Mouse (Mus musculus): ENCODE measurements at regions not wholly inside any gene's neighbourhood (a gene's known extent, or its start where the extent isn't known, plus 50 kb on each side); places are given as distances from the start of the nearest gene placed in this dataset.

DNA sequence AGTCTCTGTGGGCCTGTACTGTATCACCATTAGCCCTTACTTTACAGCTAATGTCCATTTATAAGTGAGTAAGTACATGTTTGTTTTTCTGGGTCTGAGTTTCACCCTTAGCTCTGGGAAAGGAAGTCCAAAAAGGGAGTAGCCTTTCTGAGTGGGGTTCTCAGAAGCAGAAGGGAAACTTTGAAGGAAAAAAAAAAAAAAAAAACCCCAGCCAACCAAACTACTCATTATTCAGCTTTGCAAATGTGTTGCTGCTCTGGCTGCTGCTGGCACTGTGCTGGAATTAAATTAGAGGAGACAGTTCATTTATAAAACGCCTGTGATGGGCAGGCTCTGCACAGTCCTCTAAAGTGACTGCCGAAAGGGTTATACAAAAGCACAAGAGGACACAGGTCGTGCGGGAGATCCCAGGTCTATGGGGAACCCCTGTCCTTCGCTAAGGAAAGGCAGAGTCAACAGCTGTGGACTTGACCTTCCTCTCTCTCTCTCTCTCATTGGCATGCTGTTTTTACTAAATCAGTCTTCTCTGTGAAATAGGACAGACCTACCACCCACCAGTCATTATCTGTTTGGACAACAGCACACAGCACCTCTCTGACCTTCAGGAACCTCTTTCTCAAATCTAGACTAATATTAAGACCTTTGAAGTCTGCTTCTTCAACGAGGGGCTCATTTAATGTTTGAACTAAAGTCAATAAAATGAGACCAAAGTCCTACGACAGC, 165.4 kb downstream of the Cd47 start:
- DNase-seq (ENCODE audit: low read depth, low spot score): no peak

DNA sequence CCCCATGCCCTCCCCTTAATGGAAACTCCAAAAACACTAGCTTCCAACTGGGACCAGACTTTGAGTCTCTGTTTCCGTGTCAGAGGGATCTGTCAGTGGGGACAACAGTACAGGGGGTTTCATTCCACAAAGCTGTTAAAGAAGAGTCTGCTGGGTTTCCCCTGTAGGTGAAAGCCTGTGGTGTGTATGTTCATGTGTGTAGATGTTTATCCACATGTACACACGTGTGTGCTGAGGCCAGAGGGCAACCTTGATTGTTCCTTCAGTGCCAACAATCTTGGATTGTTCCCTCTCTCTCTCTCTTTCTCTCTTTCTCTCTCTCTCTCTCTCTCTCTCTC, 165.9 kb downstream of the Cd47 start:
- no peak for DNase-seq (ENCODE audit: low read depth, low spot score)

DNA sequence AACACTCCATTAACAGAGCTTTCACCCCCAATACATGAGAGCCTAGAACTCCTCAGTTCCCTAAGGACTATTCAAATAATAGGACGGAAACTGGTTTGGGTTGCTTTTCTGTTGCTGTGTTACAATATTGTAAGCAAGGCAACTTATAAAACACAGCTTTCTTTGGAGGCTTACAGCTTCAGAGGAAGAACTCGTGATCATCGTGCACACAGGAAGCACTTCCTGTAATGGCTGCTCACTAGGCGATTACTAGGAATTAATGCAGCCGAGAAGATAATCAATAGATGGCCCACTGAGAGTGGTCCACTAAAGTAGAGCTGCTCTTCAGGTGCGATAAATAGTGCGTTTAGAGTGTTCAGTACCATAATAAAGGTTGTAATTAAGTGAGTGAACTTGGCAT, 166.8 kb downstream of the Cd47 start:
- no peak for DNase-seq (ENCODE audit: low read depth, low spot score)

DNA sequence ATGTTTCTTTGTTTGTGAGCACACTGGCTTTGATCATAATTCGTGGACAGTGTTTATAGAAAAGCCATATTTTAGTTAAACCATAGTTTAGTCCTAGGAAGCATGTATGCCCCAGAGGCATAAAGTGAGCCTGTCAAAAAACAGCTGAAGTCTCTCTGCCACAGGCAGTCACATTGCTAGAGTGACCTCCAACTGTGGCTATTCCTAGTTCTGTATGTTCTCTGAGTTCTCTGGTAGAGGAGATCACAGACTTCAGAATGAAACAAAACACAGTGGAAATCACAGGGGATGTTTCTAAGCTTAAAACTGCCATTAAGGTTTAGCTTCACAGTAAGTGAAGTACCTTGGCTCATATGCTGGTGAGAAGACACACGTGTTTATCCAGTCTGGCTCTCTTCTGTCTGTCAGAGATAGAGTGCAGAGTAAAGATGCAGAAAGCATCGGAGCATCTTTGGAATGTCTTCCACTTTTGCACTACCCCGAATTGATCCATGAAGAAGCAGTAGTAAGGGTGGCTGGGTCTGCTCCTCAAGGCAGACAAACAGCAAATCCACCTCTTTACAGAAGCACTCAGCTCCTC, 168.0 kb downstream of the Cd47 start:
- DNase-seq (ENCODE audit: low read depth, low spot score): no peak

DNA sequence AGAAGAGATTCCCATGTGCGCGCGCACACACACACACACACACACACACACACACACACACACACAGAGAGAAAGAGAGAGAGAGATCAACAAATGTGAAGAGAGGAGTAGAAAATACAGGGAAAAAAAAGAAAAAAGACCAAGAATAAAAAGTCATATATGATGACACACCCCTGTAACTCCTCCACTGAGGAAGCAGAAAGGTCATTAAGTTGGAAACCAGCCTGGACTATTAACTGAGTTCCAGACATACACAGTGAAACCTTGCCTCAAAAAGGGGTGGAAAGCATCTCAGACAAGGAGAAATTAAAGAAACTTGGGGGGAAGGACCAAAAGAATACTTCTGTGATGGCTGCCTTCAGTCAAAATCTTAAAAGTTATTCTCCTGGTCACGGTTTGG, 168.7 kb downstream of the Cd47 start:
- DNase-seq (ENCODE audit: low read depth, low spot score): no peak

DNA sequence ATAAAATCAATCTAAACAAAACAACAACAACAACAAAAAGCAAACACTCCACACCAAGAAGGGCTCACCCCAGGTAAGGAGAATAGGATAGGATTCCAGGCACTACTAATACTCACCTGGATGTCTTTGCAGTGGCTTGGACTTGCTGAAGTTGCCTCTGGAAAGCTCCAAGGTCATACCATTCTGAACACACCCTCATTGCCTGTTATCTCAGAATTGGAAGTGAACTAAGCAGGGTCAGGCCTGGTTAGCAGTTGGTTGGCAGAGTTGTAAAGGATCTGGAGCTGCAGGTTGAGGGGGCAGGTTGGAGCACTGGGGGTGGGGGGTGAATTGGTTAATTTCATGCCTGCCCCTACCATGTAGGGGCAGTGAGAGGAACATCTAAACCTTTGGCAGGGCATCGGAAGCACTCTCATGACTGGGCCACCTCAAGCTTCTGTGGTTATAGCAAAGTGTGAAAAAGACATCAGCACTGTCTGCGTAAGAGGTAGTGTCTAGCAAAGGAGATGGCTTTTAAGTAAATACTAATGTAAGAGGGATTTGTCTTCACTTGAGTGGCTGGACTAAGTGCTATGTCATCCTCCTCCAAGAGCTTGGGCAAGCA, 169.5 kb downstream of the Cd47 start:
- no peak for DNase-seq (ENCODE audit: low read depth, low spot score)

DNA sequence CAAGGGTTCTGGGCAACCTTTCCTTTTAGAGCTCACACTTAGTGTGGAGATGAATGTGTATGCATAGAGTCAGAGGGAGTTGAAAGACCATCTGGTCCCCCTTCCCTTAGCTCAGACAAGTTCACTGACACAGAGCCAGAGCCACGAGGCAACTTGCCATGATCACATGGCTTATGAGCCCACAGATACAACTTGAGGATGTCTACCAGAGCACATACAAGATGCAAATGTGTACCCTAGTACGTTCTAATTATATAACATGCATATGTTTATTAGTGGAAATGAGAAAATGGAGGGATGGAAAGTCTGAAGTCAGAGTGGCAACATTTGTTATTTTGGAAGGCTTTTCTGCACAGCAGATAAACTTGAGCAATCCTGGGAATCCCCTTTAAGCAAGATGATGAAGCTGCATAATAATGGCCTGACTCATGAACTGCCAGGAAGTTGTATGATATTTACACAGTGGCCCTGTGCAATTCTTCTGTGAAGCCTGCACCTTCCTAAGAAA, 170.0 kb downstream of the Cd47 start:
- no peak for DNase-seq (ENCODE audit: low read depth, low spot score)

DNA sequence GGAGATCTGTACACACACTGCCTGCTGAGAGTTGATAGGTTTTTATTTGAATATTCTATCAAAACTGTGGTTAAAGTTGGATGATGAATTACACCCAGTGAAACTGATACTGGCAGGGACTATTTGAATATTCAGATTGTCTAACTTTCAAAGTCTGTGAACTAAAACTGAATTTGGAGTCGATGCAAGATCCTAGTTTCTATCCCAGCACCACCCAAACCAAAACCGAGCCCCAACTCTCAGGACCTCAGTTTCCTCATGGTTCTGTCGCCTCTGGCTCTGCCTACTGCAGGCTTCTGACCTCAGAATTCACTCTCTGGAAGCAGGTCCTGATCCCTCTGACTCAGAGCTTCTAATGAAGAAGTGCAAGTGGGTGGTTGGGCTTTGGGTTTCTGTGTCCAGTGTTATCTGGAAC, 170.8 kb downstream of the Cd47 start:
- no peak for DNase-seq (ENCODE audit: low read depth, low spot score)

DNA sequence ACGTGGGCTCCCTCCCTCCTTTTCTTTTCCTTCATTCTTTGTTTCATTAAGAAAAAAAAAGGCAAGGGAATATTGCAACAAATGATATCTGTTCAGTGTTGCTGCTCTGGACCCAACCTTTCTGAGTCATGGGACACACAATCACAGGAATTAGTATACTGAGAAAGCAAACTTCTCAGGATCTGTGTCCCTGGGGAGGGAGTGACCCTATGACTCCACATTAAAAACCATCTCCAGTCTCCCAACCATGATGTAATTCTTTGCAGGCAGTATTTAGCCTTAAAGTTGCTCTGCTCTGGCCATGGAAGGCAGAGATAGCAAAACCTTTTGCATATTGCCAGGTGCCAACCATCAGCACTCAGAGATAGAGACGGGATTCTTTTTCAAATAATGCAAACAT, 176.9 kb downstream of the Cd47 start:
- no peak for DNase-seq (ENCODE audit: low read depth, low spot score)

DNA sequence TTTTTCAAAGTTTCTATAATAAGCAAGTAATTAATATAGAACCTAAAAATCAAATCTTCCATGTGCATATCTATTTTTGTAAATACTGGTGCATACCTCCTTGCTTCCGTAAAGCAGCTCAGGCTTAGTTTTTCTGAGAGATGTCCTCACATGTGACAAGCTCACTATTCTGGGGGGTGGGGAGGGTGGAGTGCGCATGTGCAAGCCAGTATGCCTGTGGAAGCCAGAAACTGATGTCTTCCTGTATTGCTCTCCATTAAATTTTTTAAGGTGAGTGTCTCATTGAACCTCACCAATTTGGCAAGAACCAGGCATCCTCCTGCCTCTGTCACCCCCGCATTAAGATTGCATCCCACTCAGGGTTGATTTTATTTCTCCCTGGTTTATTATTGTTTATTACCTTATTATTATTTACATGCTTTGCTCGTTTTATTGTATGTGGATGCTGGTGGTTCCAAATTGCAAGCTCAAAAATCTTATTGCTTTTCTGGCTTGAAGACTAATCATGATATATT, 179.2 kb downstream of the Cd47 start:
- no peak for DNase-seq (ENCODE audit: low read depth, low spot score)

DNA sequence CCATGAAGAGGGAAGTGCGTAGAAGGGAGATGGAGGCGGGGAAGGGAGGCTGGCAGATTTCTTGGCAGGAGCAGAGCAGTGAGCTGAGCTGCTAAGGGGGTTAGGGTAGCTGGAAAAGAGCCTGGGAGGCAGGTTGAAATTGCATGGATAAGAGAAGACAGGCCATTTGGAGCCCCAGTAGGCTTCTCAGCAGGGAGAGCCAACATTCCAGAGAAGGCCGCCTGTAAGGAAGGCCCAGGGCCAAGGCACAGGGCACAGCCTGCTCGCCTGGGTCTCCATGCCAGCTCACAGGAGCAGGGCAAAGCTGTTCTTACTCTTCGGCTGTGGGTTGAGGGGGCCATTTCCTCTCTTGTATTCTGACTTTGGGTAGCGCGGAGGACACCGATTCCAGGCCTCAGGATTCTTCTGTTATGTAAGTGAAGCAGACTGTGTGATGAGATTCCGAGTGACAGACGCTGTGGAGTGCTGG, 179.9 kb downstream of the Cd47 start:
- no peak for DNase-seq (ENCODE audit: low read depth, low spot score)

DNA sequence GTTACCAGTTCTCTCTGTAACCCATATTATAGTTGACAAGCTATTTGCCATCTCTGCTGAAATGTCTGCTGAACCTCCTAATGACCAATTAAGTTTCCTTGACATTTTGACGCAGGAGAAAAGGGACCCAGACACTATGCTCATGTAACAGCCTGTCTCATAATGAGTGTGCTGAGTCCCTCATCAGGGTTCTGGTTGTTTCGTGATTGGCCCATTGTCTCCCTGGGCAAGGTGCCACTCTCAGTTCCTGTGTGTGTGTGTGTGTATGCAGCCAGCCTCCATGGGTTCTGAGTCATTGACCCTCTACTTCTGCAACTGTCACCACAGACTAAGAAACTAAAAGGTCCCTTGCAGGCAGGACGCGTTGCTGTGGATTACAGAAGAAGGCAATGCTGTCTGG, 181.8 kb downstream of the Cd47 start:
- no peak for DNase-seq (ENCODE audit: low read depth, low spot score)

DNA sequence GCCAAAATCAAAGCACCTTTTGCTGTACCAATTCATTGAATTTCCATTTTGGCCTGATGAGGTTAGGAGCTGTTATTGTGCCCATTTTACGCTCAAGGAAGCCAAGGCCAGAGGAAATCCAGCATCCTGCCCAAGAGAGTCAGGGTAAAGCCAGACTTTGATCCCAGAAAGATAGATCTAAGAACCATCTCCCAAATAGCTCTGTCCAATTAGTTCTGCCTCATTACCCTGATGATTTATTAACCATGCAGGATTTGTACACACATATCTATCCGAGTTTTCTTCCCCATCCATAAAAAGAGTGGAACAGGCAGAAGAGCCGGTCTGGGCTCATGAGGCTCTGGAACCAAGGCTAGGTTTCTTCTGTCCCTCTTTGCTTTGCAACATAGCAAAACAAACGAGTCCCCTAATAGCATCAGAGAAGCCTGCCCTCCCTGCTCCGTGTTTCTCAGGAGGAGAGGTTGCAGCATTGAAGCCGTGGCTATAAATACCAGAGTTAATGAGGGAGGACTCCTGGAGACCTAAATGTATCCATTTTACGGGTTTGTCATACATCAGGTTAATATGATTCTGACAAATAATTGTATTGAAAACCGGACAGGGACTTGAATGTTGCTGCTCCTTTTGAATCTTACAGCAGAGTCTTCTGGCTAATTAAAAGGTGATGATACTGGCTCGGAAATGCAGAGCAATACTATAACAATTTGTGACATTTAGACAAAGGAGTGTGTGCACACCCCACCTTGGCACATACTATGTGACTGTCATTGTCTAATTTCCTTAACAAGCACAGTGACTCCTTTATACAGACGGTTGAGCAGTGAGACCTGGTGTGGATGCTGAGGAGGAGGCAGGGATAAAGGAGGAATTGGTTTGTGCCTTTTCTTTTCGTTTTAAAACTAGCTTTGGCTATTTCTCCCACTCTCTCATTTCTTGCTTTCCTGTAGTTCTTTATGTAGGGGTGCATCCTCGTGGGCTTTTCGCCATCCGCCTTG, 185.0 kb downstream of the Cd47 start:
- no peak for DNase-seq (ENCODE audit: low read depth, low spot score)

DNA sequence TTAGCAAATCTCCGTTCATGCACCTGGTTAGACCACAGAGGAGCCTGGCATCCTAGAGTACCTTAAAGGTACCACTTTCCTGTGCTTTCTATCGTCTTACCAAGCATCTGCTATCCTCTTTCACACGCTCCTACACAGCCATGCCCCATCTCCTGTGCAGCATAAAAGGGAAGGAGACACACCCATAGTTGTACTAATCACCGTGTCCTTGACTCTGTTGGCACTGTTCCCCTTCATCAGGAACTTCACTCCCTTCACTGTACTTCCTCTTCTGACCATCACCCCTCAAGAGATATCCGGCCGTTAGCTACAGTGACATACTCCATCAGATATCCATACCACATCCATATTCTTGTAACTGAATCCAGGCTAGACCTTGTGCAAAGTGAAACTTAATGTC, 186.6 kb downstream of the Cd47 start:
- no peak for DNase-seq (ENCODE audit: low read depth, low spot score)

DNA sequence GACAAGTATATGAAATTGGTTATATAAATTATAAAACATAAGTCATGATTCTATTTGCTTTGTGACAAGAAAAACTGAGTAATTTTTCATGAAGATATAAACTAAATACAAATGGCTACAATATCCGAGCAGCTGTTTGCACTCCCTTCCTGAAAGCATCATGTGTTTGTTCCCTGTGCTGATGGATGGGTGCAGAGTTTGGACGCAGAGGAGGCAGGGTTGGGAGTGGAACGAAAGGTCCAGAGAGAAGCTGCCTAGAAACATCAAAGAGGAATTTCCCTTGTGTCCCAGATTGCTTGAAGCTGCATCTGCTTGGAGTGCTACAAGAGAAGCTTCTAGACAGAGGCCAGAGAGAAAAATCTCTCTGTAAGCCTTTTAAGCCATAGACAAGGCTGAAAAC, 195.5 kb downstream of the Cd47 start:
- DNase-seq (ENCODE audit: low read depth, low spot score): no peak

DNA sequence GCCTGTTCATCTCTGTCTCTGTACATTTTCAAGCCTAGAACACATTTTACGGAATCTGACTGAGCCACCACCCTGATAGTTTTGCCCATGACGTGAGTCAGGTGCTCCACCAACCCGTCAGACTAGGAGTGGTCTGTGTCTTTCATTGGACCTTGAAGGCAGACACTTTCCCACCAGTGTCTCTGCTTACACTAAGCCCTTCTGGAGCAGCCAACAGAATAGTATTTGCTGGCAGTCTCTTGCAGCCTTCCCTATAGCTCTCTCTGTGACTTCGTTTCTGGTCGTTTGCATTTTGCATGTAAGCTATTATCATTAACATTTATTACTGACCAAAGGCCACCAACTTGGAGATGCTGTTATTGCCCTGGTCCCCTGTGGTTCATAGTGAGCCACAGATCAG, 196.3 kb downstream of the Cd47 start:
- no peak for DNase-seq (ENCODE audit: low read depth, low spot score)

DNA sequence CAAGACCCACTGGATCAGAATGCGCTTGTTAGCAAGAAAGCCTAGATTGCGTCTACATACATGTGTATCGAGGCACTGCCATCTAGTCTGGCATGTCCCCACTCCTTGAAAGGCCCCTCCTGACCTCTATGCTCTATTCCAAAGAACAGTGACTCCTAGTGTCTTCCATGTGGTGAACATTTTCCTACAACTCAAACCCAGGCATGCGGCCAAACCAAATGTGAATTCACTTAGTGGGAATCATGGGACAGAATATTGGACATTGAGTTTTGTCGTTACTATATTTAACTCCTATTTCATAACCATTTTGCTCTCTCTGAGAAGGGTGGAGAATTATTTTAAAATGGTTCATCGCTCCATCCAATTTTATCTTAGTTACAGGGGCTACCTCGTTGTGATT, 196.7 kb downstream of the Cd47 start:
- no peak for DNase-seq (ENCODE audit: low read depth, low spot score)

DNA sequence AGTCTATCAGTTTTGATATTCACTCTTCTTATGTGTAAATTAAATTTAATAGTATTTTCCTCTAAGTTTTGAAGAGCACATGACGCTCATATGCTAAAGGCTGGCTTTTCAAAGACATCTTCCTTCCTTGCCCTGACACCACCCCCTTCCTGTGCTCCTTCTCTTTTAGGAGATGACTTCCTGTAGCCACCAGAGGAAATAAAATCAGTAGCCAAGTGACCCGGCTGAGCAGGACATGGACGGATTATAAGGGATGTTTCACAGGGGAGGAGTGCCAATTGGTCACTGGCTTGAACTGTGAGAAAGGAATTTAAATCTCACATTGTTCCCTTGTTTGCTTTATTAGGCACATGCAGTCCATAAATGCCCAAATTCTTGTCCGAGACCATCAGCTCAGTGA, 200.5 kb downstream of the Cd47 start:
- DNase-seq (ENCODE audit: low read depth, low spot score): no peak

DNA sequence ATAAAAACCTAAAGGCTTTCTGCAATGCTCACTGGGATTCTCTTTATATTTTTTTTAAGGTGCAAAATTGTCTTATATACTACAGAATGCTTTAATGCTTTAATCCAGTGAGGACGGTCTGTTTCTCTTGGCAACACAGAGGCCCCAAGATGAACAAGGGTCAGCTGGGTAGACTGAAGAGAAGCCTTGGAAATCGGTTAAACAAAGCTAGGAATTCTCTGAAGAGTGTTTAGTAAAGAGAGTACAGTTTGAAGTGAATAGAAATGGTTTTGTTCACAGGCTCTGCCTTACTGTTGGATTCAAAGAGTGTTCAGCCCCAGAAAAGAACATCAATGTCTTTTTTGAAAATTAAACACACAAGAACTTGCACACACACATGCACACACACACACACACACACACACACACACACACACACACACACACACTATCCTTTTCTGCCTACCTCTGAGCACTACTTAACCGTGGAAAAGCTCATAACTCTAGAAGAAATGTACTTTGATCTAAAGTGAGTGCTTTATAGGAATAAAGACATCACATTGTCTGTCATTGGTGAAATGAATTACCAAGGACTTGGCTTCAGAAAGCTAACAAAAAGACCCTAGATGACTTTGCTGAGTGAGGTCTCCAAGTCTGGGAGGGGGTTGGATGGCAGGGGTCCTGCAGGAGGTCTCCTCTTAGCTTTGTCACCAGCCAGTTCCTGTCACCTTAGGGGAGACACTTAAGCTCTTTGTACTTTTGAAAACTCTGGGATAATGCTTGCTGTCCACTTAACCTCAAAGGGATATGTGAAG, 201.5 kb downstream of the Cd47 start:
- no peak for DNase-seq (ENCODE audit: low read depth, low spot score)

DNA sequence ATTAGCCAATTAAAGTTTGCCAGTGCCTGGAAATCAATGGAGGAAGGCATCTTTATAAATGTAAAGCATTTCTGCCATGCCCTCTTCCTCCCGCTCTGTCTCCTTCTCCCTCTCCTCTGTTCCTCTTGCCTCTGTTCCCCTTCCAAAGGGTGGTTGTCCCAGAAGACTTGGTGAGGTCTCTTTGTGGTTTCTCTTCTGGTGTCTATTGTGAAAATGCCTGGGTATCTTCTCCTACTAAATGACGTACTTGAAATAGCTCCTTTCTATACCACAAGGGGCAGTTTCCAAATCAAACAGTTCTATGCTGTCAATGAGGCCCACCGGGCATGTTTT, 202.1 kb downstream of the Cd47 start:
- no peak for DNase-seq (ENCODE audit: low read depth, low spot score)

DNA sequence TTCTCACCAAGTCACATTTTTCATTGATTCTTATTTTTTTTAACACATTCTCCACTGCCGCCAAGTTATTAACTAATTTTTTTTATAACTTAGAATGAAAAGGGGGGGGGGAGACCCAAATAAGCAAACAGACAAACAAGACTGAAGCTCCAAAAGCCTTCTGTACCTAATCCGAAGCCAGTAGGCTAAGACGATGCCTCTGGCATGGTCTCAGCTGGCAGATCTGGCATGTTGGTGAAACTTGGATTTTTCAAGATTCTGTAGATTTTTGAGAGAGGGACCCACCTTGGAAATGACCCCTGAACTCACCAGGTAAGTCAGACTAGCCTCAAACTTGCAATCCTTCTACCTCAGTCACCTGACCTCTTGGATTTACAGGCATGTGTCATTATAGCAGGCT, 208.7 kb downstream of the Cd47 start:
- no peak for DNase-seq (ENCODE audit: low read depth, low spot score)
